Mouse (Mus musculus): ENCODE measurements at regions not wholly inside any gene's neighbourhood (a gene's known extent, or its start where the extent isn't known, plus 50 kb on each side); places are given as distances from the start of the nearest gene placed in this dataset.
A peak's percentile ranks its signal among the peaks of the same experiment; 100 is the strongest.

- no peaks in the 10 kb centered on the region for H3K27me3 ChIP-seq (ENCODE audit: control insufficient read depth, insufficient read depth, low read length)
- no peak overlapping the region for H3K27ac ChIP-seq
- H3K9ac ChIP-seq, result no peak overlapping the region
- 42% methylated on average over 17 of the region's 17 CpGs for WGBS
- H3K4me3 ChIP-seq (replicated peaks; ENCODE audit: low read length), result no peak overlapping the region
- peaks cover 9% of the 10 kb centered on the region; the same call in 1 of the 2 replicates for H3K4me1 ChIP-seq (replicated peaks; ENCODE audit: control insufficient read depth, insufficient read depth, low read length)
- no peak overlapping the region for H3K4me2 ChIP-seq (replicated peaks)
- H3K36me3 ChIP-seq (replicated peaks; ENCODE audit: control insufficient read depth, insufficient read depth), result no peaks in the 10 kb centered on the region
- DNase-seq (ENCODE audit: low spot score), result peak; percentile 63
- ATAC-seq (ENCODE audit: low FRiP score), result peak; percentile 59; the same call in 1 of the 2 replicates
- H3K9me3 ChIP-seq (ENCODE audit: control insufficient read depth, low read length), result no peaks in the 10 kb centered on the region
Observed at GRCm38 (mm10) chr15:25284354-25285199, 129.0 kb downstream of the Basp1 start.

GRCm38 (mm10) chr15:25283713-25284112 lies 129.9 kb downstream of the Basp1 start:
- Histone ChIP-seq H3K27me3 (ENCODE audit: control insufficient read depth, insufficient read depth, low read length) (no peaks in the 10 kb centered on the region), H3K9me3 (ENCODE audit: control insufficient read depth, low read length) (no peaks in the 10 kb centered on the region), H3K4me2 (replicated peaks) (no peak overlapping the region), H3K36me3 (replicated peaks; ENCODE audit: control insufficient read depth, insufficient read depth) (no peaks in the 10 kb centered on the region), H3K9ac (no peak overlapping the region), H3K4me3 (replicated peaks; ENCODE audit: low read length) (no peak overlapping the region), H3K4me1 (replicated peaks; ENCODE audit: control insufficient read depth, insufficient read depth, low read length) (peaks cover 9% of the 10 kb centered on the region; the same call in 1 of the 2 replicates), H3K27ac (no peak overlapping the region; the same call in 1 of the 2 replicates)
- WGBS, result 89% methylated on average over 2 of the region's 2 CpGs
- DNase-seq (ENCODE audit: low spot score), result no peak
- no peak for ATAC-seq (ENCODE audit: low FRiP score)

- H3K9ac ChIP-seq, result no peak overlapping the region
- H3K9me3 ChIP-seq (ENCODE audit: control insufficient read depth, low read length), result no peaks in the 10 kb centered on the region
- WGBS, result 78% methylated on average over 9 of the region's 9 CpGs
- no peaks in the 10 kb centered on the region for H3K27me3 ChIP-seq (ENCODE audit: control insufficient read depth, insufficient read depth, low read length)
- no peaks in the 10 kb centered on the region for H3K36me3 ChIP-seq (replicated peaks; ENCODE audit: control insufficient read depth, insufficient read depth)
- no peak for DNase-seq (ENCODE audit: low spot score)
- no peak overlapping the region for H3K4me3 ChIP-seq (replicated peaks; ENCODE audit: low read length)
- H3K4me2 ChIP-seq (replicated peaks), result no peak overlapping the region
- H3K27ac ChIP-seq, result no peak overlapping the region
- peaks cover 16% of the 10 kb centered on the region; the same call in 1 of the 2 replicates for H3K4me1 ChIP-seq (replicated peaks; ENCODE audit: control insufficient read depth, insufficient read depth, low read length)
- no peak for ATAC-seq (ENCODE audit: low FRiP score)
Observed at GRCm38 (mm10) chr15:25282346-25282745, 131.2 kb downstream of the Basp1 start.

- ATAC-seq (ENCODE audit: low FRiP score) (no peak), DNase-seq (ENCODE audit: low spot score) (no peak)
- Histone ChIP-seq H3K27ac (no peak overlapping the region), H3K36me3 (replicated peaks; ENCODE audit: control insufficient read depth, insufficient read depth) (no peaks in the 10 kb centered on the region), H3K27me3 (ENCODE audit: control insufficient read depth, insufficient read depth, low read length) (no peaks in the 10 kb centered on the region), H3K4me3 (replicated peaks; ENCODE audit: low read length) (no peak overlapping the region), H3K4me1 (replicated peaks; ENCODE audit: control insufficient read depth, insufficient read depth, low read length) (peaks cover 16% of the 10 kb centered on the region; the same call in 1 of the 2 replicates), H3K9ac (no peak overlapping the region), H3K9me3 (ENCODE audit: control insufficient read depth, low read length) (no peaks in the 10 kb centered on the region), H3K4me2 (replicated peaks) (no peak overlapping the region)
Observed at GRCm38 (mm10) chr15:25281942-25282341, 131.6 kb downstream of the Basp1 start.

- Histone ChIP-seq H3K9me3 (ENCODE audit: control insufficient read depth, low read length) (no peaks in the 10 kb centered on the region), H3K4me3 (replicated peaks; ENCODE audit: low read length) (no peak overlapping the region), H3K36me3 (replicated peaks; ENCODE audit: control insufficient read depth, insufficient read depth) (no peaks in the 10 kb centered on the region), H3K4me1 (replicated peaks; ENCODE audit: control insufficient read depth, insufficient read depth, low read length) (0 out of 2 replicates have a peak, but pooled peaks cover 7% of the 10 kb centered on the region), H3K4me2 (replicated peaks) (no peak overlapping the region), H3K9ac (no peak overlapping the region), H3K27me3 (ENCODE audit: control insufficient read depth, insufficient read depth, low read length) (no peaks in the 10 kb centered on the region), H3K27ac (no peak overlapping the region)
- WGBS, result 40% methylated on average over 6 of the region's 6 CpGs
- ATAC-seq (ENCODE audit: low FRiP score), result peak; percentile 92
- DNase-seq (ENCODE audit: low spot score), result peak; percentile 39
Observed at GRCm38 (mm10) chr15:25278317-25279156, 135.0 kb downstream of the Basp1 start.

GRCm38 (mm10) chr15:25276227-25276626 lies 137.3 kb downstream of the Basp1 start:
- H3K9me3 ChIP-seq (ENCODE audit: control insufficient read depth, low read length), result no peaks in the 10 kb centered on the region
- ATAC-seq (ENCODE audit: low FRiP score), result no peak
- no peaks in the 10 kb centered on the region for H3K36me3 ChIP-seq (replicated peaks; ENCODE audit: control insufficient read depth, insufficient read depth)
- DNase-seq (ENCODE audit: low spot score), result no peak
- 73% methylated on average over 5 of the region's 5 CpGs for WGBS
- 0 out of 2 replicates have a peak, but pooled peaks cover 7% of the 10 kb centered on the region for H3K4me1 ChIP-seq (replicated peaks; ENCODE audit: control insufficient read depth, insufficient read depth, low read length)
- no peak overlapping the region for H3K27ac ChIP-seq
- H3K9ac ChIP-seq, result no peak overlapping the region
- no peaks in the 10 kb centered on the region for H3K27me3 ChIP-seq (ENCODE audit: control insufficient read depth, insufficient read depth, low read length)
- H3K4me2 ChIP-seq (replicated peaks), result no peak overlapping the region
- no peak overlapping the region for H3K4me3 ChIP-seq (replicated peaks; ENCODE audit: low read length)

GRCm38 (mm10) chr15:25271886-25272285 lies 141.7 kb downstream of the Basp1 start:
- no peak for ATAC-seq (ENCODE audit: low FRiP score)
- Histone ChIP-seq H3K9ac (no peak overlapping the region), H3K36me3 (replicated peaks; ENCODE audit: control insufficient read depth, insufficient read depth) (no peaks in the 10 kb centered on the region), H3K27ac (no peak overlapping the region), H3K4me2 (replicated peaks) (no peak overlapping the region), H3K4me3 (replicated peaks; ENCODE audit: low read length) (no peak overlapping the region), H3K9me3 (ENCODE audit: control insufficient read depth, low read length) (no peaks in the 10 kb centered on the region), H3K27me3 (ENCODE audit: control insufficient read depth, insufficient read depth, low read length) (no peaks in the 10 kb centered on the region), H3K4me1 (replicated peaks; ENCODE audit: control insufficient read depth, insufficient read depth, low read length) (peaks cover 12% of the 10 kb centered on the region; the same call in 1 of the 2 replicates)
- 85% methylated on average over 5 of the region's 5 CpGs for WGBS
- DNase-seq (ENCODE audit: low spot score), result no peak

GRCm38 (mm10) chr15:25270349-25270748 lies 143.2 kb downstream of the Basp1 start:
- H3K9me3 ChIP-seq (ENCODE audit: control insufficient read depth, low read length), result no peaks in the 10 kb centered on the region
- H3K9ac ChIP-seq, result no peak overlapping the region
- ATAC-seq (ENCODE audit: low FRiP score) (no peak), DNase-seq (ENCODE audit: low spot score) (no peak)
- 85% methylated on average over 10 of the region's 10 CpGs for WGBS
- no peak overlapping the region for H3K4me3 ChIP-seq (replicated peaks; ENCODE audit: low read length)
- H3K4me1 ChIP-seq (replicated peaks; ENCODE audit: control insufficient read depth, insufficient read depth, low read length), result peaks cover 12% of the 10 kb centered on the region; the same call in 1 of the 2 replicates
- no peaks in the 10 kb centered on the region for H3K27me3 ChIP-seq (ENCODE audit: control insufficient read depth, insufficient read depth, low read length)
- H3K4me2 ChIP-seq (replicated peaks), result no peak overlapping the region
- H3K27ac ChIP-seq, result no peak overlapping the region
- no peaks in the 10 kb centered on the region for H3K36me3 ChIP-seq (replicated peaks; ENCODE audit: control insufficient read depth, insufficient read depth)

GRCm38 (mm10) chr15:25269345-25269996 lies 144.1 kb downstream of the Basp1 start:
- DNase-seq (ENCODE audit: low spot score) (no peak), ATAC-seq (ENCODE audit: low FRiP score) (no peak)
- Histone ChIP-seq H3K4me2 (replicated peaks) (no peak overlapping the region), H3K9ac (no peak overlapping the region), H3K4me1 (replicated peaks; ENCODE audit: control insufficient read depth, insufficient read depth, low read length) (peaks cover 12% of the 10 kb centered on the region; the same call in 1 of the 2 replicates), H3K9me3 (ENCODE audit: control insufficient read depth, low read length) (no peaks in the 10 kb centered on the region), H3K27ac (no peak overlapping the region), H3K27me3 (ENCODE audit: control insufficient read depth, insufficient read depth, low read length) (no peaks in the 10 kb centered on the region), H3K36me3 (replicated peaks; ENCODE audit: control insufficient read depth, insufficient read depth) (no peaks in the 10 kb centered on the region), H3K4me3 (replicated peaks; ENCODE audit: low read length) (no peak overlapping the region)
- WGBS, result 61% methylated on average over 11 of the region's 12 CpGs

All from hindbrain, embryonic 14.5 days (tissue).